Mouse (Mus musculus) stomach, postnatal 0 days (tissue): ENCODE data around the gene 2310061N02Rik.

Experiments used
- CTCF ChIP-seq: IDR thresholded peaks from 2 replicates; pipeline ENCODE4 v1.5.1; 2016; ENCODE audit warnings: antibody characterized with exemption, low read depth, mild to moderate bottlenecking, moderate library complexity
- EP300 ChIP-seq: optimal IDR thresholded peaks from 2 replicates; pipeline ENCODE3; 2016; ENCODE audit warnings: antibody characterized with exemption

DNA sequence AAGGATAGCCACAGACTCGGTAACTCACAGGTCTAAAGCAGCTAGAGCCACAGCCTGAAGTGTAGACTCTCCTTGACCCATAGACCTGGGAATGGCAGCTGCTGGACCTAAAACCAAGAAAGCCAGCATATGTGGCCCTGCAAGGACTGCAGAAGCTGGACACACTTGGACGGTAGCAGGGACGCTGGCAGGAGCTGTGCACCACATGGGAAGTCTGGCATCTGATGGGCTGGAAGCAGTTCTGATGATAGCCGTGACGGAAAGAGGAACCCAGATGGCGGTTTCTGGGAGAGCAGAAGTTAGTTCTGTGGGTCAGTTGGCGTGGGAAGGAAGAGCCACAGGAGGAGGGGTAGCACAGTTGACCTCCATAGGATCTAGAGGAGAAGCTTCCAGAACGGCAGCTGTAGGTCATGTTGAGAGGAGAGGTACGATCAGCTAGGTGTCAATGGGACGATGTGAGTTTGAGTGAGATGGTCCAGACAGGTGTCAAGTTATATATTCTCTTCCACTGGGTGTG is at the start of gene 2310061N02Rik:
- TF ChIP-seq CTCF (no peak), EP300 (no peak)
